Mouse (Mus musculus) spleen, adult 2 months (tissue): ENCODE data around the gene H2-T3.

Source experiments
- CTCF ChIP-seq: fragments of 200-500 bp; IDR thresholded peaks from 2 replicates; pipeline ENCODE4 v1.5.1; 2011; ENCODE audit warnings: mild to moderate bottlenecking, inconsistent platforms; ENCODE audit not compliant: insufficient read depth, insufficient read length, insufficient replicate concordance; ENCODE audit errors: extremely low read depth
- POLR2A ChIP-seq: fragments of 200-500 bp; IDR thresholded peaks from 2 replicates; pipeline ENCODE4 v1.6.1; 2011; ENCODE audit warnings: low read depth, low read length, inconsistent platforms

GRCm38 (mm10) chr17:36205862-36206261 lies 15.8 kb upstream of the H2-T3 start:
- TF ChIP-seq CTCF (no peak), POLR2A (no peak)
